Mouse (Mus musculus) mouse embryonic stem cell (cell line): ENCODE measurements around the gene Acad11.

Experiments
- in situ Hi-C, 2 experiments: fragments of 300-500 bp; cut with MboI; formaldehyde crosslinking; loops; 1 replicate in 1 of 2; 3 replicates in 1 of 2; pipeline ENCODE4 v1.14.3; 2019 to 2020; ENCODE audit warnings: low sequenced_read_pairs in 2 of 2, low pct_unique_long_range_greater_than_20kb in 1 of 2, mixed read lengths in 1 of 2; ENCODE audit not compliant: unreplicated experiment in 1 of 2

The Acad11 gene

GRCm38 (mm10) chr9:104063244-104063961 is at the start of gene Acad11:
Gene Acad11 (plus strand): TSS chr9:104063377.
- in situ Hi-C loops = no loop called here

- in situ Hi-C loops = no loop called here
These were observed 48.7 kb upstream of the Acad11 start for GRCm38 (mm10) chr9:104014526-104014925.

DNA sequence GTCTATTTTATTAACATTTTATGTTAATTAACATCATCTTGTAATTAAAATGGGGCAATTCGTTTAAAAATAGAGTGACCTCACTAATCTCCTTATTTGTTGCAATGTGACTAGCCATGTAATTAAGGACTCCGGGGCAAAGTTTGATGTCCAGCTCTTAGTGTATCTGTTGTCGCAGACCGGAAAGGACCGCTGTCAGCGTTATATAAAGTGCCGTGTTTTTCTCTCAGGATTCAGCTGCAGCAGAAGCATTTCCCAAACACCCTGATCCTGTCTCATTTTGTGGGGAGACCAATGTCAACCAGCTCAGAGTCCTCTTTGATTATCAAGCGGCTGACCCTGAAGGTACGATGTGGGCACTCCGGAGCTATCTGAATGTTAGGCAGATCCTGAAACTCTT is 42.2 kb upstream of the Acad11 start:
- in situ Hi-C loops = no loop called here

- in situ Hi-C loops = no loop called here
These were observed 36.0 kb upstream of the Acad11 start for GRCm38 (mm10) chr9:104027186-104027585.

- in situ Hi-C loops = no loop called here
These were observed 33.3 kb upstream of the Acad11 start for GRCm38 (mm10) chr9:104029861-104030260.

GRCm38 (mm10) chr9:104034231-104034630 is 28.9 kb upstream of the Acad11 start:
- in situ Hi-C loops = no loop called here

- in situ Hi-C loops = no loop called here
These were observed 28.5 kb upstream of the Acad11 start for GRCm38 (mm10) chr9:104034718-104035117.

DNA sequence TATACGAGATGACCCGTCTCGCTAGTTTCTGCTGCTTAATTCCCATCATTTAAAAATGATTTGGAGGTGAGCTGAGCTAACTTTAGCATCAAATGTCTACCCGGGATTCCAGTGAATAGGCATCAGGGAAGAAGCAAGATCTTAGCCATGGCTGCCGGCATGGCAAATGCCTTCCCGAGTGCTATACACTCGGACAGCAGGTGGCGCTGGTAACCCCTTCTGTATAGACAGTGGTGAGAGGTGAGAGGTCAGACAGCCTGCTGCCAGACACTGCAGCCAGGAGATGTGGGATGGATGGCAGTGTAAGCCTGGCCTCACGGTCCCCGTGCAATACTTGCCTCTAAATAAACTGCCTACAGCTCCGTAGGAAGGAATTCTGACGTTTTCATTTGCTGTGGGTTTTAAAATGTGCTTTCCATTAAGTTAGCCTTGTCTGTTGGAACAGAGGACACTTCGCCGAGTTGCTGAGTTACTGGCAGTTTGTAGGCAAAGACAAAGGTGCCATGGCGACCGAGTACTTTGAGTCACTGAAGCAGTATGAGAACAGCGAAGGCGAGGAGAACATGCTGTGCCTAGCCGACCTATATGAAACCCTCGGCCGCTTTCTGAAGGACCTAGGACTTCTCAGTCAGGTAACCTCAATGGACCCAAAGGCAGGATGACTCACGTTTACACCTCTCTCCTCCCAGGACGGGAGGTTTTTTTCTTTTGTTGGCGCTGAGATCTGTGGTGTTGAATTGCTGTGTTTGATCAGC is 27.7 kb upstream of the Acad11 start:
- in situ Hi-C loops = no loop called here

DNA sequence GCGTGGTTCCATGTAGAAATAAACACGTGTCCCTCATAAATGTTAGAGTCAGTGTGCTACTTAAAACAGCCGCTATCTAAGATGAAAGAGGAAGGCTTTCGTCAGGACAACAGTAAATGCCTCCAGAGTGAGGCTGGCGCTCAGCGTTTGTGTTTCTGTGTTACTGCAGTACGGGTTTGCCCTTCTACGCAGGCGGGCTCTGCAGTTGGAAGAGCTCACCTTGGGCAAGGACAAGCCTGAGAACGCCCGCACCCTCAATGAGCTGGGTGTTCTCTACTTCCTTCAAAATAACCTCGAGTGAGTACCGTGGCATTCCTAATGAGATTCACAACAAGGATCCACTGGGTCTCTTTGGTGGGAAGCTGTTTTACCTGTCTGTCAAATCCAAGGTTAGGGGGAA is 24.9 kb upstream of the Acad11 start:
- in situ Hi-C loops = no loop called here

- in situ Hi-C loops = no loop called here
These were observed 24.0 kb upstream of the Acad11 start for GRCm38 (mm10) chr9:104039031-104039695.

DNA sequence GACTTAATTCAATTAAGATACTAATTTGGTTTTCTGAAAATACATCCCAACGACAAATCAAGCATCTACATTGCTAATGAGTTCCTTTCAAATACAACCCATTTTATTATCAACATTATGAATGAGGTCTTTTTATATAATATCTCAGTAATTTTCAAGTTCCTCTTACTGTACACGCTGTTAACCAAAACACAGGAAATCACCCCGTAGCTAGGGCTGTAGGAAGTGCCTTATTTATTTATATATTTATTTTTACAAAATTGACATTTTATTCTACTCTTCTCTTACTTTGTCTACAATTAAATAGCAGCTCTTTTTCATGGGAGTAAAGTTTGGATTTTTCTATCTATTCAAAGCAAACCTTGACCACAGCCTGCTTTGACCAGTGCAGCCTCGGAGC is 23.4 kb upstream of the Acad11 start:
- in situ Hi-C loops = no loop called here

DNA sequence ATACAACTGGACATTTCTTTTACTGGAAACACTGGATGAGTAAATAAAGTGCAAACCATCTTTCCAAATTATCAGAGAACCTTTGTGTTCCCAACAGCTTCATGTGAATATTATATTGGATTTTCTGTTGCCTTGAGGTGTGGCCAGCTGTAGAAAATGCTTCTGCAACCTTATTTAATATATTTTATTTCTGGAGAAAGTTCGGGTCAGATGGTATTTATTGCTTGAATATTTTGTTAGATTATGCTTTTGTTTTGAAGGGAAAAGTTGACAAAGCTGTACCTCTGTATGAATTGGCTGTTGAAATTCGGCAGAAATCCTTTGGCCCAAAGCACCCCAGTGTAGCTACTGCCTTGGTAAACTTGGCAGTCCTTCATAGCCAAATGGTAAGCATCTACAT is 22.8 kb upstream of the Acad11 start, which contains the start of gene Gm28305:
Gene Gm28305, plus strand, starts transcription at position 301 of the 400 bp plus-strand sequence.
- in situ Hi-C loops = no loop called here

DNA sequence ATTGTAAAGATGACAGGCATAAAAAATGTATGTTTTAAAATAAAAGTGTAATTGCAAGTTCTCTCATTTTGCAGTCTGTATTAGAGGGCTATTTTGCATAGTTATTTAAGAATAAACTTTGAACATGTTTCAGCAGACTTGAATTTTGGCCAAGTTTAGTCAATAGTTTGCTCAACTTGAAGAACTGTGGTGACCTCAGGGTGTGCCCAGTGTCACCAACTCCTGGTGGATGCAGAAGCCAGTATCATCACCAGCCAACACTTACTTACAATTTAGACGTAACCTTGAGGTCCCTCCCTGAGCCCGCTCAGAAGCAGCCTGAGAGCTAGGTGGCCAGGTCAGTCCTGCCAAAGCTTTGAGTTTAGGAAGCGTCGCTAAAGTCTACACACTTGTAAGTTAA is 19.5 kb upstream of the Acad11 start:
- in situ Hi-C loops = no loop called here

- in situ Hi-C loops = no loop called here
These were observed 12.1 kb upstream of the Acad11 start for GRCm38 (mm10) chr9:104051028-104051427.

DNA sequence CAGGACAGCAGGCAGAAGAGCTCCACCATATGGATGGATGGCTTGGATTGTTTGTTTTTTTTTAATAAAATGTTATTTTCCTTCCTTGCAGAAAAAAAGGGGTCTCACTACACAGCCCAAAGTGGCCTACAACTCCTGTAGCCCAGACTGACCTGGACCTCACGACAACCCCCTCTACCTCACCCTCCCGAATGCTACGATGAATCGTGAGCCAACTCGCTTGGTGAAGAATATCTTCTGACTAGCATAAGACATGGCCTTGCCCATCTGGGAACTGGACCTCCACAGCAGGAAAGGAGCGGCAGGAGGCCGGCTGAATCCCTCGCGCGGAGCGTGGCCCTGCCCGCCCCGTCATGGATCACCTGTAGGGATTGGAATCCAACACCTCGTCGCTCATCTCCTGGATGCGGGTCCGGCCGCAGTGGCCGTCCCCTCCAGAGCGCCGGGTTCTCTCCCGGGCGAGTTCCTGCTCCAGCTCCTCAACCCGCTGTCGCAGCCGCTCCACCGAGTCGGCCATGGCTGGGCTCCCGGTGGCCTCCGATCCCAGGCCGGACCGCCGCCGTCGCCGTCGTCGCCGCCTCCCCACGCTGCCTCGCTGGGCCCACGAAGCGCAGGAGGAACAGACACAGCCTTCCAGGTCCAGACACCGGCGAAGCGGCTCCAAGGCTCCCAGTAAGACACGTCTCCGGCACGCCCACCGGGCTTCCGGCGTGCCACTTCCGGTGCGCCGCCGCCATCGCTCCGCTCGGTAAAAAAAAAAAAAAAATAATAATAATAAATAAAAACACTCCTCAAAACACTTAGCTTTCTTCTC is 540 bp upstream of the Acad11 start, which contains the start of gene Uba5:
Gene Uba5, minus strand, starts transcription at position 705 of the 814 bp plus-strand sequence.
- in situ Hi-C loops = no loop called here

DNA sequence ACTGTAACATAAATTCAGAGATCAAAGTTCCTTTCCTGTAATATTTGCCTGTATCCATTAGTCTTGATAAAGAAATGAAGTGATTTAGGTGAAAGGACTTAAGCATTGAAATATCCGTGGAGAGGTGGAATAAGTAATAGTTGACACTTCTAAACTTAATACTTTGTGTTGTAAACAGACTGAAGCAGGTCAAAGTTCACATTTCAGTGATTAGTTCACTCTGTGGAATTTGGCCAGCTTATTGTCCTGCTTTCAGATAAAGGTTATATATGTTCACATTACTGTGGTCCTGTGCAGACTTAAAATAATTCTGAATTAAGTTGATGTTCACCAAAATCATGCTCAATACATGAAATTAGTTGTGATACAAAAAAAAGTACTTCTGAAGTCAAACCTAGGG is 1.4 kb downstream of the Acad11 start:
- in situ Hi-C loops = no loop called here

DNA sequence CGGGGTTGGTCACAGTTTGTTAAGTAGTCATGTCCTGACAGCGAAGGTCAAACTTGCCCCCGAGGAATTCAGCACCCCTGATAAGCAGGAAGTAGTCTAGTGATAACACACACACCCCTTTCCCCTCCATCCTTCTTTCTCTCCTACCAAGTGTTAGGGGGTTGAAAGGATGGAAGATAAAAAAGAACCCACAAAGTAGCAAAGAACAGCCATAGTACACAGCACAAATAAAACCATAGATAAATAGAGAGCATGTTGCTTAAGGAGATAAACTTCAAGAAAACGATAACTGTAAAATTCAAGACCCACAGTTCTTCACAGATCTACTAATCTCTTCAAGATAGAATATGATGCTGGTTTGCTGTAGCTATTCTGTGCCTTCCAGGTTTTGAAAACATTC is 7.1 kb downstream of the Acad11 start:
- in situ Hi-C loops = no loop called here

DNA sequence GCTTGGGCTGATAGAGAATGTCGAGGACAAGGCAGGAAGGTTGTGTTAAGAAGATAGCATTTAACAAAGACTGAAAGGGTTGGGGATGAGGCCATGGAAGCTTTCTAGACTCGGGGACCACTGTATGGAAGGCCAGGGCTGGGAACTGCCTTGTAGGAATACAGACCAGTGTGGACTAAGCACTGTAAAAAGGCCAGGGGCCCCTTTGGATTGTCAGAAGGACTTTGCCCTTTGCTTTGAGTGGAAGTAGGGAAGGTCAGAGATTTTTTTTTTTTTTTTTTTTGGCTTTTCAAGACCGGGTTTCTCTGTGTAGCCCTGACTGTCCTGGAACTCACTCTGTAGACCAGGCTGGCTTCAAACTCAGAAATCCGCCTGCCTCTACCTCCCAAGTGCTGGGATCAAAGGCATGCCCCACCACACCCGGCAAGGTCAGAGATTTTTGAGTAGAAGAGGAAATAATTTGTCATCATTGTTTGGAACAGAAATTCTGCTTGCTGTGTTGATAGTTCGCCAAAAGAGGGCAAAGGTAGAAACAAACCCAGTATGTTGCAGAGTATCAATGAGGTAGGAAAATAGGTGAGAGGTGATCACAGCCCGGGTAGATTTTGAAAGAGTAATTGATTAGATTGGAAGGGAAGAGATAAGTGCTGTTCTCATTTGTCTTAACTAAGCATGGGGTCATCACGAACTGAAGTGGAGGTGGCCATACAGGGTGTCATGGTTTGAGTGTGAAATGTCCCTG is 7.9 kb downstream of the Acad11 start:
- in situ Hi-C loops = no loop called here
